Mouse (Mus musculus) lung, adult 18-20 months (tissue): ENCODE measurements around the gene Olfr356.

Experiments
- DNase-seq, 2 experiments: peaks; one replicate each; pipeline ENCODE4 v3.0.0; 2022; ENCODE audit warnings: mixed read lengths in 2 of 2

The Olfr356 gene

DNA sequence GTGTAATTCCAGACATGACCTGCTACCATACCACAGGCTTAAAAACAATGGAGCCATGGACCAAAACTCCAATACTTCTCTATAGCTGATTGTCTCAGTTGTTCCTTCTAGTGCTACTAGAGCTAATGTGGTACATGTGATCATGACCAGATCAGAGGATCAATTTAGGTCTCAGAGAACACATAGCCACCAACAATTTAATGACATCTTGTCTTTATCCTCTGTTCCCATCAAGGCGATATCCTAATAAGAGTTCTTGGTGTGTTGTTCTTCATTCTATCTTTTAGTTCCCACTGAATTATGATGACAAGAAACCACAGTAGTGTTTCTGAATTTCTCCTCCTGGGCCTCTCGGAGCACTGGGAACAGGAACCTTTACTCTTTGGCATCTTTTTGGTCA lies at the start of gene Olfr356:
Gene Olfr356 (plus strand): TSS at position 301 of the 400 bp plus-strand sequence.
- no peak for DNase-seq

GRCm38 (mm10) chr2:36892836-36893235 lies 44.1 kb upstream of the Olfr356 start, which contains the start of gene Olfr353:
TSS of gene Olfr353 (minus strand) at chr2:36892936.
- no peak for DNase-seq

GRCm38 (mm10) chr2:36897114-36897513 lies 39.8 kb upstream of the Olfr356 start:
- no peak for DNase-seq

DNA sequence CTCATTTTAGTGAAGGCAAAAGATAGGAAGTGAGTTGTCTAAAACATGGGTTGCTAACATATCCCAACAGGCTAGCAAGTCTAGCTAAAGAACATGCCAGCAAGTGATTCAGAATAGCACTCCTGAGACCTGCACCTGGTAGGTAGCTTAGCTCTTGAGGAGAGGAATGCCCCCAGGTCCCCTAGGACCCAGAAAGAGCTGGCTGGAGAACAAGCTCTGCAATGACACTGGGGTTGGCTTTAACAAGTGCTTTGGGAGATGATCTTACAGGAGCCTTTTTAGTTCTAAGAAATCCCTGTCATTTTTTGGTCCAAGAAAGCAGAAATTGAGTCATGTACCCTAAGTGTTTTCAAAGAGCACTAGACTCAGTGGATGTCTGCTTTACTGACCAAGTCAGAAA lies 31.5 kb upstream of the Olfr356 start, which contains the start of gene Olfr354:
Gene Olfr354 (plus strand): TSS at position 301 of the 400 bp plus-strand sequence.
- DNase-seq = no peak

DNA sequence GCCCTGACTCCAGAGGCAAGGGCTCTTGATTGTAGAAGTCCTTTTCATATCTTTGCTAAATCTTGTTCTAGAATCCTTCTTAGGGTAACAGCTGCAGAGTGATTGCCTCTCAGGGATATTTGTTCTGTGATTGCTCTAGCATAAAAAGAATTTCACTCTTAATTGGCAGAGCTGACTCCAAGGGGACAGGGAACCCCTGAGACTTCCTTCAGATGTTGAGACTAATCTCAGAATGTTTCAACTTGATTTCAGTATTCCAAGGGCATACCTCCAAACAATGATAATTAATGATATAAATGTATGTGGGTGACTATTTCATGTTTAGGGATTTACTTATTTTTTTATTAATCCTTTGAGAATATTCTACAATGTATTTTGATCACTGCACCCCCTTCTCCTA lies 8.1 kb upstream of the Olfr356 start, which contains the start of gene Olfr355:
Gene Olfr355 (minus strand): TSS at position 101 of the 400 bp plus-strand sequence.
- no peak for DNase-seq
